Comparison of ENCODE assay signal across 12 mouse cellular contexts in the genomic region with DNA sequence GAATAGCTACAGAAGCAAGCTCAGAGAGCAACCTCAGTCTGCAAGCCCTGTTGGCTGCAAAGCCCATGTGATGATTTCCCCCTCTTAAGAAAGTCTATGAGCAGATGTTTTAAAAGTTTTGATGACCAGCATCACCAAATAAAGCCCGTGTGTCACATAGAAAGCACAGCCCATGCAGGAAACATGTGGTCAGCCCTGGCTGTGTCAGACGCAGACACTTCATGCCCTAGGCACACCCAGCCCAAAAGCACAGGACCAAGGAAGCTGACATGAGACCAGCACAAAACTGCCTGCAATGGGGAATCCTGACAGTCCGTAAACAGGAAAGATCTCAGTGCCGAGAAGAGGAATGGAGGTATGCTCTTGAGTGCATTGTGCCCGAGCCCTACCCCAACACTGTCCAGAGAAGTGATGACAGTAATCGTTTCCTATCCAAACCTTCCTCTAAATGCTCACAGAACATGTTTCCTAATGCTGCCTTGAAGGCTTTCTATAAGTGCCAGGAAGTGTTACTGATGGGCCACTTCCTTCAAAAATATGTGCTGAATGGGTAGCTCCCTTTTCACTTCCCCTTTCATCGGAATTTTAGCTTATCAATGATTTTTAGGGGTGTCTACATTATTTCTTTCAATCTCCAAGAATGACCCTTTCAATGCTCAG.
DNase-seq lines count a peak whose midpoint lies in the region; ATAC-seq and TF ChIP-seq lines count a peak whose summit lies in the region.
"Had no signal": no experiment of that assay in that cellular context is flagged by ENCODE, and none has a peak within 500 bp of the region (broad histone marks: within the 10 kb centered on the region; RNA-seq: fewer than 3 reads in every experiment).

No protein-coding gene starts in this region.

- peak in 1 of 2 experiments; percentile 26 for DNase-seq in spleen, adult 2 months (ENCODE audit: low read depth in 1 of 2, low spot score in 2 of 2)
- DNase-seq in spleen, postnatal 10 days (ENCODE audit: low spot score in 2 of 2) = no peak
- DNase-seq in adipocyte (ENCODE audit: low spot score) = no peak
- no peak for DNase-seq in midbrain, embryonic 11.5 days (ENCODE audit: low spot score, missing footprints)
- DNase-seq: cerebellum, adult 11-12 months had no signal

- no peak for TF ChIP-seq CTCF in spleen, adult 2 months (IDR thresholded peaks at IDR 0.05; ENCODE audit: extremely low read depth, insufficient read depth, insufficient read length, insufficient replicate concordance)

- no peak for ATAC-seq in heart, embryonic 13.5 days (ENCODE audit: extremely low read depth, insufficient number of reproducible peaks, low FRiP score, low TSS enrichment)
- no peak for ATAC-seq in liver, embryonic 15.5 days (ENCODE audit: insufficient read depth)
- ATAC-seq in neutrophil, adult 5-6 weeks (ENCODE audit: extremely low read depth, insufficient number of reproducible peaks, low FRiP score, poor library complexity, severe bottlenecking) = peak; percentile 74
- ATAC-seq in hindbrain, embryonic 13.5 days (ENCODE audit: low FRiP score) = no peak
- no peak for ATAC-seq in midbrain, embryonic 11.5 days (ENCODE audit: low FRiP score)

- H3K9me3 ChIP-seq in heart, embryonic 13.5 days = no peaks in the 10 kb centered on the region
- no peaks in the 10 kb centered on the region for H3K9me3 ChIP-seq in liver, embryonic 15.5 days (replicated peaks)
- H3K9me3 ChIP-seq in hindbrain, embryonic 13.5 days = no peaks in the 10 kb centered on the region
- no peaks in the 10 kb centered on the region for H3K9me3 ChIP-seq in midbrain, embryonic 11.5 days (ENCODE audit: control insufficient read depth, low read length)
- H3K9me3 ChIP-seq: kidney, embryonic 15.5 days had no signal

- peak overlapping the region; percentile 33; the same call in 1 of the 2 replicates for H3K27ac ChIP-seq in spleen, adult 2 months (ENCODE audit: insufficient read depth, low read length)
- H3K27ac ChIP-seq in heart, embryonic 13.5 days (replicated peaks) = no peak overlapping the region
- H3K27ac ChIP-seq in liver, embryonic 15.5 days (replicated peaks) = peak overlapping the region; percentile 41; the same call in 1 of the 2 replicates
- H3K27ac ChIP-seq in hindbrain, embryonic 13.5 days = no peak overlapping the region
- H3K27ac ChIP-seq in midbrain, embryonic 11.5 days (ENCODE audit: low read depth, low read length) = no peak overlapping the region
- H3K27ac ChIP-seq: kidney, embryonic 15.5 days had no signal

- no peaks in the 10 kb centered on the region for H3K36me3 ChIP-seq in spleen, adult 2 months (ENCODE audit: control insufficient read depth, insufficient read depth, low read length)
- no peaks in the 10 kb centered on the region for H3K36me3 ChIP-seq in heart, embryonic 13.5 days
- H3K36me3 ChIP-seq in liver, embryonic 15.5 days (replicated peaks) = no peaks in the 10 kb centered on the region
- H3K36me3 ChIP-seq in hindbrain, embryonic 13.5 days = no peaks in the 10 kb centered on the region
- no peaks in the 10 kb centered on the region for H3K36me3 ChIP-seq in midbrain, embryonic 11.5 days (ENCODE audit: control insufficient read depth, insufficient read depth, low read length)
- H3K36me3 ChIP-seq: kidney, embryonic 15.5 days had no signal

- no peak overlapping the region for H3K9ac ChIP-seq in heart, embryonic 13.5 days
- H3K9ac ChIP-seq in liver, embryonic 15.5 days = no peak overlapping the region
- no peak overlapping the region for H3K9ac ChIP-seq in hindbrain, embryonic 13.5 days
- no peak overlapping the region for H3K9ac ChIP-seq in midbrain, embryonic 11.5 days (ENCODE audit: low read length)
- H3K9ac ChIP-seq: kidney, embryonic 15.5 days had no signal

- H3K4me3 ChIP-seq in spleen, adult 2 months (ENCODE audit: extremely low read depth, insufficient read depth, insufficient read length) = no peak overlapping the region
- H3K4me3 ChIP-seq in heart, embryonic 13.5 days = no peak overlapping the region
- H3K4me3 ChIP-seq in liver, embryonic 15.5 days (replicated peaks) = no peak overlapping the region
- H3K4me3 ChIP-seq in hindbrain, embryonic 13.5 days = no peak overlapping the region
- H3K4me3 ChIP-seq in midbrain, embryonic 11.5 days (ENCODE audit: low read depth, low read length) = no peak overlapping the region
- H3K4me3 ChIP-seq: erythroblast, embryonic 14.5 days; kidney, embryonic 15.5 days; myocyte had no signal

- peaks cover 9% of the 10 kb centered on the region; the same call in 1 of the 2 replicates for H3K4me1 ChIP-seq in spleen, adult 2 months (ENCODE audit: control insufficient read depth, insufficient read depth, insufficient read length)
- H3K4me1 ChIP-seq in heart, embryonic 13.5 days = peaks cover 8% of the 10 kb centered on the region
- no peaks in the 10 kb centered on the region for H3K4me1 ChIP-seq in liver, embryonic 15.5 days (replicated peaks)
- H3K4me1 ChIP-seq in hindbrain, embryonic 13.5 days (replicated peaks) = peaks cover 3% of the 10 kb centered on the region
- no peaks in the 10 kb centered on the region for H3K4me1 ChIP-seq in midbrain, embryonic 11.5 days (ENCODE audit: control insufficient read depth, insufficient read depth, low read length)
- H3K4me1 ChIP-seq: kidney, embryonic 15.5 days had no signal

- WGBS in spleen, adult 2 months = 10% methylated on average over 7 of the region's 7 CpGs
- WGBS in heart, embryonic 13.5 days = 35% methylated on average over 7 of the region's 7 CpGs
- WGBS in liver, embryonic 15.5 days (ENCODE audit: insufficient replicate concordance) = 17% methylated on average over 7 of the region's 7 CpGs
- 83% methylated on average over 7 of the region's 7 CpGs for WGBS in hindbrain, embryonic 13.5 days
- 85% methylated on average over 7 of the region's 7 CpGs for WGBS in midbrain, embryonic 11.5 days

- no peaks in the 10 kb centered on the region for H3K27me3 ChIP-seq in spleen, adult 2 months (ENCODE audit: control insufficient read depth, insufficient read depth, low read length)
- no peaks in the 10 kb centered on the region for H3K27me3 ChIP-seq in heart, embryonic 13.5 days (replicated peaks)
- no peaks in the 10 kb centered on the region for H3K27me3 ChIP-seq in liver, embryonic 15.5 days
- no peaks in the 10 kb centered on the region for H3K27me3 ChIP-seq in hindbrain, embryonic 13.5 days
- H3K27me3 ChIP-seq in midbrain, embryonic 11.5 days (ENCODE audit: control insufficient read depth, insufficient read depth, low read length) = no peaks in the 10 kb centered on the region
- H3K27me3 ChIP-seq: kidney, embryonic 15.5 days had no signal

- no peak for TF ChIP-seq POLR2A in spleen, adult 2 months (IDR thresholded peaks at IDR 0.05; ENCODE audit: low read depth, low read length)

- H3K4me2 ChIP-seq in heart, embryonic 13.5 days = peak overlapping the region; percentile 24; the same call in 1 of the 2 replicates
- peak overlapping the region; percentile 30; the same call in 1 of the 2 replicates for H3K4me2 ChIP-seq in liver, embryonic 15.5 days
- no peak overlapping the region for H3K4me2 ChIP-seq in hindbrain, embryonic 13.5 days
- H3K4me2 ChIP-seq in midbrain, embryonic 11.5 days = no peak overlapping the region
- H3K4me2 ChIP-seq: kidney, embryonic 15.5 days had no signal

Comparison
In these comparisons a context has a peak if more than half of its experiments do, and no peak if none do; other contexts are left out.
1. H3K27ac ChIP-seq: peak in spleen, adult 2 months (single experiment) and liver, embryonic 15.5 days (single experiment); none in heart, embryonic 13.5 days (single experiment), hindbrain, embryonic 13.5 days (single experiment) and midbrain, embryonic 11.5 days (single experiment).
2. H3K4me2 ChIP-seq: peak in heart, embryonic 13.5 days (single experiment) and liver, embryonic 15.5 days (single experiment); none in hindbrain, embryonic 13.5 days (single experiment) and midbrain, embryonic 11.5 days (single experiment).